Mouse (Mus musculus) splenic B cell, adult 2 months (primary cell): Measurements from ENCODE around the gene Mettl6.

Source experiments
- DNase-seq: peaks from one replicate; pipeline ENCODE4 v3.0.0-alpha.2; 2011; ENCODE audit warnings: low read depth, low spot score
- H3K27me3 ChIP-seq: 2 replicates; pipeline ENCODE4 v1.6.1; 2012; ENCODE audit warnings: mild to moderate bottlenecking, low read length, moderate library complexity, mixed read lengths; ENCODE audit not compliant: control insufficient read depth, poor library complexity, insufficient read depth, severe bottlenecking
- H3K36me3 ChIP-seq: 2 replicates; pipeline ENCODE4 v1.6.1; 2012; ENCODE audit warnings: mild to moderate bottlenecking, low read length, moderate library complexity, mixed read lengths; ENCODE audit not compliant: control insufficient read depth, poor library complexity, insufficient read depth, severe bottlenecking

Mettl6 gene

DNA sequence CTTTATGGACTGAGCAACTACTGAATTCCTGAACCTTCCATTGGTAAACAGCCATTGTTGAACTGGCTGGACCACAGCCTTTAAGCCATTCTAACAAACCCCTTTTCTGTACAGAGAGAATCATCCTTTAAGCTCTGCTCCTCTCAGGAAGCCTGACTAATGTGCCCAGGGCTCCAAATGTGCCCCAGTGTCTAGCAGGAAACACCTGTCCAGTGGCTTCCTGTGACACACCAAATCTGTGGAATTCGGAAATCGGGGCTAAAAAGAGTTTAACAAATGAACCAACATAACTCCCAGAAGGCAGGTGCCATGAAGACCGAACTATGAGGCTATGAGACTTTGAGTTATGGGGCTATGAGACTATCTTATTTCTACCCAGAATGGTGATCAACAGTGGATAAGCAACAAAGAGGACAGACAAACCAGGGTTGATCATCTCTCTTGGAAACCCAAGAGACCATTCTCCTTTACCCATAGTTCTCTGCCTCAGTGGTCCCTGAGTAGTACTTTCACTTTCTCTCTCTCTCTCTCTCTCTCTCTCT, 63.0 kb downstream of the Mettl6 start:
- DNase-seq = no peak
- no peaks in the 10 kb centered on the region for H3K27me3 ChIP-seq
- H3K36me3 ChIP-seq = peaks cover 13% of the 10 kb centered on the region

DNA sequence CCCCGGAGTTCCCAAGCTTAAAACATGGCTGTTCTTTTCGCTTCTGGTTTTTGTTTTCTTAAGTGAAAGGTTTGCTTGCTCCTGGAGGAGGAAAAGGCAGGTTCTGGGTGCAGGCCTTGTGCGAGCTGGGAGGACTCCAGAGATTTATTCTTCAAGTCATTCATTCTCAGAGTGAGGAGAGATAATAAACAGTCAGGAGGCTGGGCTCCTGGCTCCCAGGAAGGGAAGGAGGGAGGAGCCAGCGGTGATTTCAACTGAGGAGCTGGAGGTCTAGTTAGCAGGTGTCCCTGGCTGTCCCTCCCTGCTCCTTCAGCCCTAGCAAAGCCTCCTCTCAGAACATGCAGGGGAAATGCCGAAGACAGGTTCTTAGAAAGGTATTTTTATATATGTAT, 65.8 kb downstream of the Mettl6 start:
- H3K36me3 ChIP-seq = peaks cover 22% of the 10 kb centered on the region
- no peaks in the 10 kb centered on the region for H3K27me3 ChIP-seq
- DNase-seq = no peak

DNA sequence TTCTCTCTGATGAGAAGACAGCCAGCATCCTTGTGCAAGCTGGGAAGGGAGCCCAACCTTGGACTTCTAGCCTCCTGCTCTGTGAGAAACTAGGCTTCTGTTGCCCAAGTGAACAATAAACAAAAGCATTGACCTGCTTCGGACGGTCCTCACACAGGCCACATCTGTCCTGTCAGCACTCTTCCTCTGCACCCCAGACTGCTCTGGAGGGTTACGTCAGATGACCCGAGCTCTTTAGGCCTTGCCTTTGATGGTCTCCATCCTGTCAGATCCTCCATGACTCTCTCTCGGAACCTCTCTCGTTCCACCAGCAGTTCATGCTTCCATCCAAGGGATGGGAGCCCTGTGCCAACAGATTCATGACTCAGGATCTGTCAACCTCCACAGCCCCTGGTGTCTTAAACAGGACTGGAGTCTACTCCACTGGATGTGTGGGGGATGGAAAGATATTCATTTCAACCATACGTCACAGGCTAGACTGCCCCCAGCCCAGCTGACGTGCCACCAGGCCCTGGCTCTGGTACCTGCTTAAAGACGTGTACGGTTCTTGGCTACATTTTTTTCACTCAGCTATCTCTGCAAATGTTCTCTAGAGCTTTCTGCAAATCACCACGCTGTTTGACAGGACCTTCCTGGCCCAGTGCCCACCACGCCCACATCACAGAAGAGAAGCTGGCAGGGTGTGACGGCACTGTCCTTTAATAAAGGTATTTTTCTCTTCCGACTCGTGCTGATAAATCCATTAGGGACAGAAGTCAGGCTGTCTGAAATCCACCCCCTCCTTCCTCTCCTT, 66.4 kb downstream of the Mettl6 start:
- no peaks in the 10 kb centered on the region for H3K27me3 ChIP-seq
- peaks cover 26% of the 10 kb centered on the region for H3K36me3 ChIP-seq
- no peak for DNase-seq
